Mouse (Mus musculus) neural tube, embryonic 11.5 days (tissue): ENCODE results near the gene Mdfic. TPM values are rescaled to one million over a fixed set of nuclear protein-coding genes. Genes with fewer than 3 reads are reported as not detected.
A peak's percentile ranks its signal among the peaks of the same experiment; 100 is the strongest.

ENCODE experiments used
- ATAC-seq: fragments of 200-750 bp; cut with Nextera tagmentation; 2 replicates; pipeline ENCODE4 v1.8.0; 2017; ENCODE audit warnings: moderate number of reproducible peaks, mild to moderate bottlenecking, moderate TSS enrichment, moderate library complexity; ENCODE audit not compliant: insufficient read depth, low FRiP score, low TSS enrichment
- DNase-seq: peaks from one replicate; pipeline ENCODE4 v3.0.0-alpha.2; 2015; ENCODE audit warnings: low spot score
- H3K27ac ChIP-seq: fragments of 300-500 bp; sonication (generic); 2 replicates; pipeline ENCODE4 v1.5.1; 2014; ENCODE audit warnings: low read depth, mild to moderate bottlenecking, low read length
- H3K27me3 ChIP-seq: fragments of 300-500 bp; sonication (generic); 2 replicates; pipeline ENCODE4 v1.6.1; 2014; ENCODE audit warnings: mild to moderate bottlenecking, low read length, mixed read lengths; ENCODE audit not compliant: control insufficient read depth, insufficient read depth
- H3K36me3 ChIP-seq: fragments of 300-500 bp; sonication (generic); 2 replicates; pipeline ENCODE4 v1.6.1; 2014; ENCODE audit warnings: mild to moderate bottlenecking, low read length, moderate library complexity, mixed read lengths; ENCODE audit not compliant: control insufficient read depth, insufficient read depth
- H3K4me1 ChIP-seq: fragments of 300-500 bp; sonication (generic); 2 replicates; pipeline ENCODE4 v1.6.1; 2014; ENCODE audit warnings: low read length, mixed read lengths; ENCODE audit not compliant: control insufficient read depth, insufficient read depth
- H3K4me2 ChIP-seq: fragments of 300-500 bp; sonication (generic); 2 replicates; pipeline ENCODE4 v1.6.1; 2014; ENCODE audit warnings: low read depth, mild to moderate bottlenecking, moderate library complexity
- H3K4me3 ChIP-seq: fragments of 300-500 bp; sonication (generic); 2 replicates; pipeline ENCODE4 v1.5.1; 2014; ENCODE audit warnings: low read depth, low read length
- H3K9ac ChIP-seq: fragments of 300-500 bp; sonication (generic); 2 replicates; pipeline ENCODE4 v1.6.1; 2014; ENCODE audit warnings: mild to moderate bottlenecking, low read length
- H3K9me3 ChIP-seq: fragments of 300-500 bp; sonication (generic); 2 replicates; pipeline ENCODE4 v1.6.1; 2016; ENCODE audit warnings: low read length; ENCODE audit not compliant: control insufficient read depth
- WGBS: fragments of 180-500 bp; shearing (Covaris S2); extraction: QIAGEN DNeasy Blood & Tissue Kit; methylation state at CpG from one replicate; pipeline ENCODE4 v1.1.7; 2014; 5-methylcytosine and 5-hydroxymethylcytosine counted together
- polyA plus RNA-seq: library from polyadenylated mRNA; unstranded; fragments of >200 nt; fragmentation: Nextera tagmentation; extraction: Ambion mirVana; gene quantifications from 2 replicates; pipeline ENCODE4 v1.2.1, GENCODE M21; 2014

Mdfic gene
- polyA plus RNA-seq, 1 experiment from 2014 or later, result 4.0 TPM

- H3K27ac ChIP-seq, result no peak overlapping the region
- no peak for DNase-seq
- no peak overlapping the region for H3K4me2 ChIP-seq
- H3K4me3 ChIP-seq, result no peak overlapping the region
- no peak overlapping the region for H3K9ac ChIP-seq
- no peaks in the 10 kb centered on the region for H3K36me3 ChIP-seq
- no peak for ATAC-seq
- H3K4me1 ChIP-seq, result no peaks in the 10 kb centered on the region
- no peaks in the 10 kb centered on the region for H3K9me3 ChIP-seq
- no peaks in the 10 kb centered on the region for H3K27me3 ChIP-seq
- 69% methylated on average over 6 of the region's 6 CpGs for WGBS
Measured at GRCm38 (mm10) chr6:15760750-15761149, 40.3 kb downstream of the Mdfic start.

GRCm38 (mm10) chr6:15764039-15764438, 43.6 kb downstream of the Mdfic start:
- H3K27ac ChIP-seq, result no peak overlapping the region
- DNase-seq (no peak), ATAC-seq (no peak)
- no peak overlapping the region for H3K9ac ChIP-seq
- no peaks in the 10 kb centered on the region for H3K9me3 ChIP-seq
- no peak overlapping the region for H3K4me2 ChIP-seq
- H3K4me3 ChIP-seq, result no peak overlapping the region
- WGBS, result 83% methylated on average over 7 of the region's 7 CpGs
- H3K36me3 ChIP-seq, result no peaks in the 10 kb centered on the region
- no peaks in the 10 kb centered on the region for H3K27me3 ChIP-seq
- no peaks in the 10 kb centered on the region for H3K4me1 ChIP-seq

DNA sequence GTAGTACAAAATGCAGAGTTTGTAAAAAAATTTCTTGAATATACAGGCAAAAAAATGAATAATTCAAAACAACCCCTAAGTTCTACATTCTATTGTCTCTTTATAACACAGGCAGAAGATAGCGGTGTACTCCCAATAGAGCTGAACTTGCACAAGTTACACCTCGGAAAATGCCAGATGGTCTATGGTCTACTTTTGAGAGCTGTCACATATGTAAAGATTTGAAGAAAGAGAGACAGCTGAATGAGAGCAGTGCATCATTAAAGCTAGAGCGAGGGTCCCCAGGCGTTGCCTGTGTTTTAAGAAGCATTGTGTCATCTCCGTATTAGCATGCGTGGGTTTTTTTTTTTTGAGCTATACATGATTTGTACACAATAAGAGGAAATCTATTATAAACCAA, 47.0 kb downstream of the Mdfic start:
- 83% methylated on average over 6 of the region's 6 CpGs for WGBS
- H3K4me2 ChIP-seq, result no peak overlapping the region

GRCm38 (mm10) chr6:15770128-15770527, 49.7 kb downstream of the Mdfic start:
- H3K4me2 ChIP-seq, result no peak overlapping the region
- no peak overlapping the region for H3K9ac ChIP-seq
- H3K27me3 ChIP-seq, result no peaks in the 10 kb centered on the region
- H3K36me3 ChIP-seq, result no peaks in the 10 kb centered on the region
- no peaks in the 10 kb centered on the region for H3K4me1 ChIP-seq
- H3K4me3 ChIP-seq, result no peak overlapping the region
- no peak overlapping the region for H3K27ac ChIP-seq
- DNase-seq (no peak), ATAC-seq (no peak)
- no peaks in the 10 kb centered on the region for H3K9me3 ChIP-seq
- WGBS, result 86% methylated on average over 8 of the region's 8 CpGs

More for the DNA sequence above, 47.0 kb downstream of the Mdfic start:
- Histone ChIP-seq H3K4me1 (no peaks in the 10 kb centered on the region), H3K27ac (no peak overlapping the region), H3K4me3 (no peak overlapping the region), H3K9ac (no peak overlapping the region), H3K36me3 (no peaks in the 10 kb centered on the region), H3K27me3 (no peaks in the 10 kb centered on the region), H3K9me3 (no peaks in the 10 kb centered on the region)
- DNase-seq (no peak), ATAC-seq (no peak)

GRCm38 (mm10) chr6:15777070-15777469, 56.6 kb downstream of the Mdfic start:
- no peaks in the 10 kb centered on the region for H3K4me1 ChIP-seq
- DNase-seq (no peak), ATAC-seq (no peak)
- no peaks in the 10 kb centered on the region for H3K36me3 ChIP-seq
- no peaks in the 10 kb centered on the region for H3K27me3 ChIP-seq
- no peaks in the 10 kb centered on the region for H3K9me3 ChIP-seq
- no peak overlapping the region for H3K4me2 ChIP-seq
- H3K4me3 ChIP-seq, result no peak overlapping the region
- no peak overlapping the region for H3K9ac ChIP-seq
- H3K27ac ChIP-seq, result no peak overlapping the region
- 97% methylated on average over 3 of the region's 3 CpGs for WGBS

DNA sequence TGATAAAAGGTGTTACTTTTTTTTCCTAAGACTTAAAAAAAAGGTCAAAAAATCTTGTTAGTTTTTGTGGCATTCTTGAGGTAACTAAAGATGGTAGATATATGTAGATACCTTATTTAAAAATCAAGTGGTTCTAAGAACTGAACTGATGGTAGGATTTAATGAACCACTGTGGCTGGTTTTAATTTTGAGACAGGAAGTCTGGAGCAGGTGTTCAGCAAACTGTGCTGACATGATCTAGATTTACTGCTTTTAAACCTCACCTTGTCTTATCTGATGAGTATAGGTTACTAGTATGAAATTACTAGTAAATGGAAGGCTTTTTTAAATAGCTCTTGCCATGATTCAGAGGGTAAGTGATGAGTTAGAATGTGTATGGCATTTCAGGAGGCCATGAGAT, 59.7 kb downstream of the Mdfic start:
- no peak for DNase-seq
- no peaks in the 10 kb centered on the region for H3K4me1 ChIP-seq
- no peaks in the 10 kb centered on the region for H3K36me3 ChIP-seq
- no peak overlapping the region for H3K9ac ChIP-seq
- no peak overlapping the region for H3K4me3 ChIP-seq
- no peak for ATAC-seq
- no peak overlapping the region for H3K4me2 ChIP-seq
- no peaks in the 10 kb centered on the region for H3K9me3 ChIP-seq
- no peak overlapping the region for H3K27ac ChIP-seq
- no peaks in the 10 kb centered on the region for H3K27me3 ChIP-seq

DNA sequence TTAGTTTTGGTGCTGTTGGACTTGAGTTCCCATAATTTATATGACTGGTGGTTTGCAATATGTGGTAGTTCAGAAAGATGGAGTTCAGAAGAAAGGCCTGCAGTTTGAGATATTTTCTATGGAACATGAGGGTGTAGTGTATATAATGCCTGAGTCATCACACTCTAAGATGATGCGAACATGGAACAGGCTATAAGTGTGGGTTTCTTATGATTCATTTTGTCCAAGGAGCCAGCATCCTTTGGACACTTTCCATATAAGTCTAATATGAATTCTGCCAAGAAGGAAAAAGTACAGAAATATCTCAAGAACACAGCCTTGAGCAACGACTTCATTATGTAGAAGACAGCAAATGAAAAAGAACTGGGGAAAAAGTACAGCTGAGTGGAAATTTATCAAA, 60.2 kb downstream of the Mdfic start:
- DNase-seq, result no peak
- ATAC-seq, result no peak
- H3K9me3 ChIP-seq, result no peaks in the 10 kb centered on the region
- H3K4me3 ChIP-seq, result no peak overlapping the region
- H3K27me3 ChIP-seq, result no peaks in the 10 kb centered on the region
- no peak overlapping the region for H3K4me2 ChIP-seq
- 92% methylated on average over 2 of the region's 2 CpGs for WGBS
- no peaks in the 10 kb centered on the region for H3K36me3 ChIP-seq
- H3K9ac ChIP-seq, result no peak overlapping the region
- no peak overlapping the region for H3K27ac ChIP-seq
- H3K4me1 ChIP-seq, result no peaks in the 10 kb centered on the region

DNA sequence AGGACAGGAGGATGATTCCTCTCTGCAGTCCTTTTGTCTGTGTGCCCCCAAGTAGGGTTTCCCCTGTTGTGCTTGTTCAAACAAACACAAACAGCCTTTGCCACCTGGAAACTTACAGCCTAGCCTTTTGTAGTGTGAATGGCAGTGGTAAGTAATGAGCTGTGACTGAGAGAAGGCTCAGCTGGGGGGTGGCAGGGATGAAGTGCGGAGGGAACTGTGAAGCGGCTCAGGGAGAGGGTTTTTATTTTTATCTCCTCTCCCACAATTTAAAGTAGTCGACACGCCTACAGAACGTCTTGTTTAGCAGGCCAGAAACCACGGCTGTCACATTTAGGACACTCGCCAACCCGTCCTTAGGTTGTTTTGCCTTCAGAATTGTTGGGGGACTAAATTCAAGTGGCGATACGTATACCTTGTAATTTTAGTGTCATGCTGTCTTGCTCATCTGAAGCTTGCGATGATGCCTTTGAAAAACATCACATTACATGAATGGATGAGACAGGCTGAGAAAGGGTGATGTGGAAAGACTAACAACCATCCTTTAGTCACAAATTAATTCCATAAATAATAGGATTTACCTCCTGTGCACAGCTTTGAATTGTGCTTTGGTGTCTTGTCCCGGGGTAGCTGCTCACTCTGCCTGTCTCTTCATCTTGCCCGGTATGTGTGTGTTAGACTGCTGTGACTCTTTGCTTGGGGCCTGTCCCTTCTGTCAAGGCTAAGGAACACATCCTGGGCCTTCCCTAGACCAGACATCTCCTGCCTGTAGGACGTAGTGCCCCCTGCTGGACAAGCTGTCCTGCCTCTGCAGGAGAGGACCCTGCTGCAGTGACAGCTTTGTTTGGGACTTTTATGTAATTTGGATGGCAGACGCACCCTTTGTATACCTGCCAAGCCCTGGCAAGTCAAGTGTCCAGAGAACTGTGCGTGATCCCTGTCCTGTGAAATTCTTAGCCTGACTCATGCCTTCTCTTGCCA, 69.4 kb downstream of the Mdfic start:
- Histone ChIP-seq H3K27me3 (no peaks in the 10 kb centered on the region), H3K4me2 (no peak overlapping the region), H3K9ac (no peak overlapping the region), H3K4me3 (no peak overlapping the region), H3K27ac (0 out of 2 replicates have a peak overlapping the region, but pooled peaks have one; percentile 10), H3K4me1 (no peaks in the 10 kb centered on the region; the same call in 1 of the 2 replicates), H3K9me3 (no peaks in the 10 kb centered on the region), H3K36me3 (no peaks in the 10 kb centered on the region)
- DNase-seq, result peak; percentile 61
- 20% methylated on average over 16 of the region's 16 CpGs for WGBS
- ATAC-seq, result peak; percentile 78
